Mouse (Mus musculus) kidney, postnatal 0 days (tissue): Measurements from ENCODE around the gene Hibadh. TPM values are rescaled to one million over a fixed set of nuclear protein-coding genes. Genes with fewer than 3 reads are reported as not detected.
A peak's percentile ranks its signal among the peaks of the same experiment; 100 is the strongest.

Experiments used
- ATAC-seq: fragments of 200-750 bp; cut with Nextera tagmentation; replicated peaks from 2 replicates; pipeline ENCODE4 v1.8.0; 2017; ENCODE audit warnings: low read depth, moderate number of reproducible peaks, moderate TSS enrichment, moderate library complexity; ENCODE audit not compliant: low FRiP score
- DNase-seq: peaks from one replicate; pipeline ENCODE4 v3.0.0-alpha.2; 2016; ENCODE audit warnings: low spot score
- H3K27ac ChIP-seq: fragments of 300-500 bp; sonication (generic); 2 replicates; pipeline ENCODE4 v1.5.1; 2014; ENCODE audit warnings: mild to moderate bottlenecking
- H3K27me3 ChIP-seq: fragments of 300-500 bp; sonication (generic); 2 replicates; pipeline ENCODE4 v1.6.1; 2014; ENCODE audit warnings: low read length, mixed read lengths; ENCODE audit not compliant: insufficient read depth
- H3K36me3 ChIP-seq: fragments of 300-500 bp; sonication (generic); 2 replicates; pipeline ENCODE4 v1.6.1; 2014; ENCODE audit warnings: low read length, mixed read lengths; ENCODE audit not compliant: insufficient read depth
- H3K4me1 ChIP-seq: fragments of 300-500 bp; sonication (generic); replicated peaks from 2 replicates; pipeline ENCODE4 v1.6.1; 2014; ENCODE audit warnings: antibody characterized with exemption, low read length, mixed read lengths; ENCODE audit not compliant: insufficient read depth
- H3K4me2 ChIP-seq: fragments of 300-500 bp; sonication (generic); 2 replicates; pipeline ENCODE4 v1.6.1; 2014; ENCODE audit warnings: mild to moderate bottlenecking, low read length, moderate library complexity, mixed read lengths
- H3K4me3 ChIP-seq: fragments of 300-500 bp; sonication (generic); replicated peaks from 2 replicates; pipeline ENCODE4 v1.5.1; 2014; ENCODE audit warnings: low read depth, low read length
- H3K9ac ChIP-seq: fragments of 300-500 bp; sonication (generic); 2 replicates; pipeline ENCODE4 v1.6.1; 2014; ENCODE audit warnings: low read depth, low read length
- H3K9me3 ChIP-seq: fragments of 300-500 bp; sonication (generic); replicated peaks from 2 replicates; pipeline ENCODE4 v1.6.1; 2016; ENCODE audit warnings: low read length, inconsistent platforms, mixed read lengths
- CTCF ChIP-seq: IDR thresholded peaks from 2 replicates; pipeline ENCODE4 v1.5.1; 2016; ENCODE audit warnings: antibody characterized with exemption, low read depth, mild to moderate bottlenecking, moderate library complexity
- WGBS: fragments of 180-500 bp; shearing (Covaris S2); extraction: QIAGEN DNeasy Blood & Tissue Kit; methylation state at CpG from one replicate; pipeline ENCODE4 v1.1.7; 2014; 5-methylcytosine and 5-hydroxymethylcytosine counted together
- polyA plus RNA-seq: library from polyadenylated mRNA; unstranded; fragments of >200 nt; fragmentation: Nextera tagmentation; extraction: Ambion mirVana; gene quantifications from 2 replicates; pipeline ENCODE4 v1.2.1, GENCODE M21; 2015

Hibadh gene
- polyA plus RNA-seq, 1 experiment from 2014 or later, result 217 TPM

DNA sequence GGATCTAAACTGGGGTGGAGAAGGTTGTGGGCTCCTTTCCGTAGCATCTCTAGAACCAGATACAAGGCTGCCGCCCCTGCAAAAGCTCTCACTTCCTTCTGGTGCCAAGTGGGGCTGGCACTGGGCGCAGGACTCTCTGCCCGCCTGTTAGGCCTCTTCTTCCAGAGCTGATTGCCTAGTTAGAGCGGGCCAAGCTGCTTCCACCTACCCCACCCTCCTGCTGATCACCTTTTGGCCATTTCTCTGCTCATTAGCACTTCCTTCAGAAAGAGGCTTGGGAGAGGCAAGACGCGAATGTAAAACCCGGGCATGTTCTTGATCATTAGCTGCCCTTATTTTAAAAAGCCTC is 108.1 kb downstream of the Hibadh start:
- ATAC-seq, result no peak
- no peak for TF ChIP-seq CTCF

DNA sequence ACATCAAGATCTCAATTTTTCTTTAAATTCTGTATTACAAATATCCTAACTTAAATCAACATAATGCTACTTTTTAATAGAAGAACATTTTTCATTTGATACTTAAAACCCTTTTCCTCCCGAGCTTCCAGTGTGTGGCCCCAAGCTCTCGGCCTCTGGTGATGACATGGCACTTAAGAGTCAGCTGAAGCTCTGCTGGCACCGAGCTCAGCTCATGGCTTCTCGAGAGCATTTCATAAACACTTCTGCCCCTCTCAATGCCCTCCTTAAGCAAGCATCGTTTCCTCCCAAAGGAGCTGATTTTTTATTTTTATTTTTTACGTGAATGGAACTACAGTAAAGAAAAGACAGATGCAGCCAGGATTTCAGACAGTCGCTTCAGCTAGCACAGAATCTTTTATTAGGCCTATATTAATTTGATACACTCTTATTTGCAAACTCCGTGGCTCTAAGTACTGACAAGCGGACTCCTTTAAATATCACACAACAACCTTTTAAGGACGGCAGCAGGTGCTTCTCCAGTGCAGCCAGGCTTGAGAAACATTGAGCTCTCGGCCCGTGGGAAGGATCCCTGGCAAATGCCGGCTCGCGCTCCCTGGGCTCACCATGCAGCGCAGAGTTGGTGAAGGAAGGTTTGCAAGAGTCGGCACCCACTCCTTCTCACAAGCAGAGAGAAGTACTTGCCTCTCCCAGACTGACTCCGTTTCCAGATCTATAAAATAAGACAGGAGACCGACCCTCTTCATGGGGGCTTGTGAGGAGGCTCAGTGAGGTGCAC is 108.6 kb downstream of the Hibadh start:
- H3K27me3 ChIP-seq, result no peaks in the 10 kb centered on the region
- no peak overlapping the region for H3K4me2 ChIP-seq
- H3K4me3 ChIP-seq, result no peak overlapping the region
- H3K27ac ChIP-seq, result no peak overlapping the region
- ATAC-seq (no peak), DNase-seq (no peak)
- no peak for TF ChIP-seq CTCF
- WGBS, result 83% methylated on average over 19 of the region's 19 CpGs
- no peak overlapping the region for H3K9ac ChIP-seq
- H3K9me3 ChIP-seq, result no peaks in the 10 kb centered on the region
- no peaks in the 10 kb centered on the region for H3K4me1 ChIP-seq
- no peaks in the 10 kb centered on the region for H3K36me3 ChIP-seq

More for the DNA sequence above, 108.1 kb downstream of the Hibadh start:
- 73% methylated on average over 8 of the region's 8 CpGs for WGBS
- Histone ChIP-seq H3K9me3 (no peaks in the 10 kb centered on the region), H3K4me3 (no peak overlapping the region), H3K4me1 (no peaks in the 10 kb centered on the region), H3K36me3 (no peaks in the 10 kb centered on the region), H3K9ac (no peak overlapping the region), H3K4me2 (no peak overlapping the region), H3K27me3 (no peaks in the 10 kb centered on the region), H3K27ac (no peak overlapping the region)
- DNase-seq, result no peak

DNA sequence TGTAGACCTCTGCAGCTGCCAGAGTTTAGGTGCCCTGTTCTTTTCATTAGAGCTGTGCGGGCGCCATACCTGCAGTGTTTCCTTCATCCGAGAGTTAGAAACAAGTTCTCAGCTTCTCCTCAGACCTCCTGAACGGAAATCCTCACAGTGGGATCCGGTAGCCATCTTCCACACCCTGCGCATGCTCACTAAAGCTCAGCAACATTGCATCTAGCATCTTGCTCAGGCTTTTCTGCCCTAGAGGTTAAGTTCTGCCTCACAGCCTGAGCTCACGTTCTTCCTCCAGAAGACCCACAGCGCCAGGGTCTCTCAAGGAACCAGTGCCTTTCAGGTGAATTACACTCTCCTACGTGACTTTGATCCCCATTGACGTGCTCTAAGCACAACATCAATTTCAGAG is 109.3 kb downstream of the Hibadh start:
- Histone ChIP-seq H3K27me3 (no peaks in the 10 kb centered on the region), H3K27ac (no peak overlapping the region), H3K4me3 (no peak overlapping the region), H3K4me2 (no peak overlapping the region), H3K9me3 (no peaks in the 10 kb centered on the region), H3K4me1 (no peaks in the 10 kb centered on the region), H3K9ac (no peak overlapping the region), H3K36me3 (no peaks in the 10 kb centered on the region)
- DNase-seq (no peak), ATAC-seq (no peak)
- WGBS, result 91% methylated on average over 10 of the region's 10 CpGs
- no peak for TF ChIP-seq CTCF

DNA sequence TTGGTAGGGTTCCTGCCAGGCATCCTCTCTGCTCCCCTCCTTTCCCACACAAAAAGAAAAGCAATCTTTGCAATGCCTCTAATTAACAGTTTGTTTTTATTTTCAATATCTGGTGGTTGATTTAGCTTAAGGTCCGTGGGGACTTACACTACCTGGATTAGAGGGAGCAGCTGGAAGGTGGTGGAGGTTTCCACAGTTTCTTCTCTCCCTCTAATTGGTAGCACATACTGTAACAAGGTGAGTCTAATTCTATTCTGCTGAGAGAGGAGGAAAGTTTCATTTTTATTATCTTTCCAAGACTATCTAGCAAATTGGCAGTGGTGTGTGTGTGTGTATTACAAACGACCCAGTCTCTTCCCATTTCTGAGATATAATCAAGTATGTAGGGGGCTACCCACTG is 116.0 kb downstream of the Hibadh start:
- Histone ChIP-seq H3K4me1 (no peaks in the 10 kb centered on the region), H3K4me3 (no peak overlapping the region), H3K27ac (no peak overlapping the region), H3K4me2 (no peak overlapping the region), H3K9me3 (no peaks in the 10 kb centered on the region), H3K9ac (no peak overlapping the region), H3K27me3 (no peaks in the 10 kb centered on the region), H3K36me3 (no peaks in the 10 kb centered on the region)
- no peak for TF ChIP-seq CTCF
- 58% methylated on average over 2 of the region's 2 CpGs for WGBS
- no peak for ATAC-seq
- no peak for DNase-seq

DNA sequence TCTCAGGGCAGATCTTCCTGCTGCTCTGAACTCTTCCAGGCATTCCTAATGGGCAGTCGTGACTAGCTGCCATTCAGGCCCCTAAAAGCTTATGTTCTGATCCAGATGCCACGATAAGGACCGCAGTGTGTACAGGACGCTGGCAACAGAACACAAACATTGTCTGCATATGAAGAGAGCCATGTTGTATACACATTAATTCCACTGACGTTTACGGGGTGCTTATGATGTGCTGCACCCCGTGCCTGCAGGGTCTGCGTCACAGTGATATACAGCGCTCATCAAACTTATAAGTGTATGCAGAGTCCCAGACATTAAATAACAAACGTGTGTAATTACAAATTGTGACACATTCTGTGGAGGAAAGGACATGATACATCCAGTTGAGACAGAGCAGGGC is 121.5 kb downstream of the Hibadh start:
- whole genome bisulfite sequencing, result 65% methylated on average over 10 of the region's 10 CpGs
- H3K27ac ChIP-seq, result no peak overlapping the region
- no peaks in the 10 kb centered on the region for H3K9me3 ChIP-seq
- TF ChIP-seq CTCF, result no peak
- no peak overlapping the region for H3K9ac ChIP-seq
- H3K4me3 ChIP-seq, result no peak overlapping the region
- H3K27me3 ChIP-seq, result no peaks in the 10 kb centered on the region
- no peaks in the 10 kb centered on the region for H3K36me3 ChIP-seq
- no peaks in the 10 kb centered on the region for H3K4me1 ChIP-seq
- peak; percentile 47 for DNase-seq
- ATAC-seq, result no peak
- no peak overlapping the region for H3K4me2 ChIP-seq

DNA sequence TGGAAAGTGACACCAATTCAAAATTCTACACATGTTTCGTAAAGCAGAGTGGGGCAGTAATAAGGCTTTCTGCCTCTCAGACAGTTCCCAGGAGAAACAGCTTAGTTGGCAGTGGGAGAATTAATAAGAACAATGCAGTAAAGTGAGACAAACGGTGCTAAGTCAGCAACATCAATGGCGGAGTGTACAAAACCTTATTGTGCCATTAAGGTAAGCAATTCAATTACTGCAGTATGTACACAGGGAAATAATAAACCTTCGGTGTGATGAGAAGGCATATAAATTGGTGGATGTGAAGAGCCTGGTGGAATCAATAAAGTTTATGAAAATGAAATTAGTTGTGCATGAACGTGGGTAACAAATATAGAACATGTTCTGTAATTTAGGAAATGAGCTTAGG is 122.9 kb downstream of the Hibadh start:
- Histone ChIP-seq H3K36me3 (no peaks in the 10 kb centered on the region), H3K4me1 (no peaks in the 10 kb centered on the region), H3K9me3 (no peaks in the 10 kb centered on the region), H3K4me3 (no peak overlapping the region), H3K27ac (no peak overlapping the region), H3K9ac (no peak overlapping the region), H3K4me2 (no peak overlapping the region), H3K27me3 (no peaks in the 10 kb centered on the region)
- ATAC-seq, result no peak
- no peak for DNase-seq
- 83% methylated on average over 5 of the region's 5 CpGs for WGBS
- no peak for TF ChIP-seq CTCF
